Mouse (Mus musculus) duodenum, adult 2 months (tissue): ENCODE measurements around the gene Olfr220. TPM values are rescaled to one million over a fixed set of nuclear protein-coding genes. Genes with fewer than 3 reads are reported as not detected.

ENCODE experiments used
- polyA plus RNA-seq: library from polyadenylated mRNA; depleted of rRNA; stranded (reverse); fragments of >200 nt; gene quantifications from 2 replicates; pipeline ENCODE4 v1.2.3, GENCODE M21; 2012; ENCODE audit warnings: low replicate concordance; rRNA removed

Olfr220 gene
- not detected in 2 replicates for polyA plus RNA-seq

GRCm38 (mm10) chr1:174441782-174442181 is at the start of gene Olfr220:
Olfr220 (plus strand) TSS chr1:174442082.

DNA sequence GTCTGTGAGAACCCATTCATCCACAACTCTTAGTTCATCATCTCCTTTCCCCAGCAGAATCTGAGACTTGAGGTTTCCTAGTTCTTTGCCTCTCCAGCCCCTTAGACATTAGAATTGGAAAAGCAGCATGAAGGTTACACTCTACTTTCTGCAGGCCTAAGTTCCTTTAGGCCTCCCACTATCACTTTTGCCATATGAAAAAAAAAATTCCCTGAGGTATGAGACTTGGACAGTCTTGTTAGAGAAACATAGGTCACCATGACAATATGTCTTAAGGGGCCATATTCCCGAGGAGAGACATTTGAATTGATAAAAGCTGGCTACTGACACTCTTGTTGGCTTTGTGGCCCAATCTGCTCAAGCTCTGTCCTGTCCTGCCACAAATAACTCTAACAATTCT is 18.1 kb upstream of the Olfr220 start, which contains the start of gene Olfr414:
Olfr414 (plus strand) TSS at position 301 of the 400 bp plus-strand sequence.

Other genes starting within 250 kb of the Olfr220 start
- gene Olfr419, start 190.0 kb upstream of the Olfr220 start, polyA plus RNA-seq, result not detected in 2 replicates
- 0.41 TPM in 1 of 2 replicates, not detected in the other for gene Mptx1, start 111.6 kb upstream of the Olfr220 start, polyA plus RNA-seq
- not detected in 2 replicates for gene Olfr417, start 77.0 kb upstream of the Olfr220 start, polyA plus RNA-seq
- not detected in 2 replicates for gene Olfr248, start 51.0 kb upstream of the Olfr220 start, polyA plus RNA-seq
- not detected in 2 replicates for gene Olfr414, start 18.0 kb upstream of the Olfr220 start, polyA plus RNA-seq
- gene Fmn2, start 59.7 kb downstream of the Olfr220 start, polyA plus RNA-seq, result 0.07 and 0.09 TPM in 2 replicates